Mouse (Mus musculus) kidney, adult 2 months (tissue): ENCODE measurements around the gene Paox.

Source experiments
- CTCF ChIP-seq: fragments of 200-500 bp; conservative IDR thresholded peaks from 2 replicates; pipeline ENCODE4 v1.5.1; 2011; ENCODE audit warnings: low read depth, mild to moderate bottlenecking, control low read depth, low read length, moderate library complexity, mixed read lengths; ENCODE audit not compliant: insufficient read depth, insufficient read length
- POLR2A ChIP-seq: fragments of 200-500 bp; IDR thresholded peaks from one replicate; pipeline ENCODE4 v1.6.1; 2011; ENCODE audit warnings: low read depth, low read length, control low read depth

DNA sequence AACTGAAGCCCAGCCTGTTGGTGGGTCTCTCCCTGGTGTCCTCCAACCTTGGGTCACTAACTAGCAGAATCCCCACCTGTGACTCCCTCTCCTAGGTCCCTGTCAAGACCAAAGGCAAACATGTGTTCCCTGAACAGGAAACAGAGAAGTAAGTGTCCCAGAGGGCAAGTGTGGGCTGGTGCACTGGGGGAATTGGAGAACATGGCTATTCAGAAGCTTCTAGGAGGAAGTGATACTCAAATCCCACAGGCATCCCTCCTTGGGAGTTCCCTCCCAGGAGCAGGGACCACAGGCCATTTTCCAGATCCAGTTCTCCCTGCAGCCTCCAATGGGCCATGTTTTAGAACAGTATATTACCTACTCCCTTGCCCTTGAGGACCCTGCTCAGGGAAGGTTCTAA, 19.5 kb upstream of the Paox start:
- TF ChIP-seq CTCF = no peak
- TF ChIP-seq POLR2A = no peak
